Mouse (Mus musculus): ENCODE results near the gene Clstn2.

DNA sequence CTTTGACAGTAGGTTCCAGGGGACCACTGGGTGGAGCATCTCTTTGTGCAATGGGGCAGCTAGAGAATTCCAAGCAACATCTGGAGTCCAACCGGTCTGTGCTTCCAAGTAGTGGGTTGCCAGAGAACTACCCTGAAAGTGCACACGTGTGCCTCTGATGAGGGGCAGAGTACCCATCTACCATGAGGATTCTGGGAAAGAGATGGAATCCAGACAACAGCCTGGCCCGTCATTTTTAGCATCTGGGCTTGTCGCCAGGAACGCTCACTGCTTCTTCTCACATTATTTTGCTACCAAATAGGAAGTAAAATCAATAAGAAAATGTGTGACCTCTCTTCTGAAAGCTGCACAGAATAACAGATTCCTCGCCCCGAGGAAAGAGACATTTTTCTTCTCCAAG lies 462.1 kb downstream of the Clstn2 start:
- no peak for TF ChIP-seq POLR2A (IDR thresholded peaks at IDR 0.05; ENCODE audit: insufficient read depth, low read depth, low read length)
- no peak for TF ChIP-seq CTCF (IDR thresholded peaks at IDR 0.05; ENCODE audit: insufficient read depth, low read depth, low read length)

Data from olfactory bulb, adult 2 months (tissue).